Mouse (Mus musculus) erythroblast, embryonic 14.5 days (primary cell): Measurements from ENCODE around the gene Lrrn4.

Experiments
- GATA1 ChIP-seq: IDR thresholded peaks from 2 replicates; pipeline ENCODE4 v1.6.1; 2012; ENCODE audit warnings: low read length, inconsistent platforms, mixed read lengths
- TAL1 ChIP-seq: IDR thresholded peaks from 3 replicates; pipeline ENCODE4 v1.6.1; 2012; ENCODE audit warnings: low read length, inconsistent platforms, mixed read lengths

DNA sequence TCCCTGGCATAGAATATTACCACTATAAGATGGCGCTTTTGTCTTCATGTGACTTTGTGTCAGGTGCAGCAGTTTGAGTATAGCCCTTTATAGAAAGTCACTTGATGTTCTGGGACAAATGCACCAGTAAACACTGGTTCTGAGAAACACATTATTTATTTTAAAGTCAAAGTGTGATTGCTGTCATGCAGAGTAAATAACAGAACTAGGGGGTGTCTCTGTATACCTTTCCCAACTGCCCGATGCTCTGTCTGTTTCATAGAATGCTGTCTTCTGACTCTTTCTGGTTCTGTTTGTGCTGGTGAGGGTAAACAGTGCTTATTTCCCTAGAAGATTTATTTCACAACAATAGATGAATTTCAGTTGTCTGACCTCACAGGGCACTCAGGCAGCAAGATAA, 17.4 kb downstream of the Lrrn4 start:
- TF ChIP-seq TAL1 (no peak), GATA1 (no peak)
